Mouse (Mus musculus) lung, postnatal 0 days (tissue): ENCODE data around the gene Art5.

Experiments used
- CTCF ChIP-seq: IDR thresholded peaks from 2 replicates; pipeline ENCODE4 v1.5.1; 2016; ENCODE audit warnings: antibody characterized with exemption, mild to moderate bottlenecking
- EP300 ChIP-seq: IDR thresholded peaks from 2 replicates; pipeline ENCODE4 v1.6.1; 2016; ENCODE audit warnings: antibody characterized with exemption, mild to moderate bottlenecking, control low read depth

- TF ChIP-seq CTCF (peak; percentile 17; the same call in 1 of the 2 replicates), EP300 (no peak)
Observed at GRCm38 (mm10) chr7:102102241-102102640, 7.0 kb downstream of the Art5 start.
